Mouse (Mus musculus) erythroblast, adult 5-6 weeks (primary cell): Measurements from ENCODE around the gene Tenm4. TPM values are rescaled to one million over a fixed set of nuclear protein-coding genes. Genes with fewer than 3 reads are reported as not detected.

Experiments
- ATAC-seq: replicated peaks from 2 replicates; pipeline ENCODE4 v1.8.0; 2016; ENCODE audit warnings: moderate number of reproducible peaks, mild to moderate bottlenecking, moderate TSS enrichment, inconsistent platforms; ENCODE audit not compliant: poor library complexity, low FRiP score, severe bottlenecking
- total RNA-seq, 2 experiments: library from RNA; stranded (forward) in 1 of 2; stranded (reverse) in 1 of 2; fragments of 150-400 nt in 1 of 2; fragments of 200-764, 138-1000 nt in 1 of 2; gene quantifications; 2 replicates each; pipeline versions ENCODE4 v1.2.3 to v1.2.4; 2015 to 2017; ENCODE audit warnings: low replicate concordance in 2 of 2

Tenm4 gene
- total RNA-seq, 2 experiments from 2014 or later = 0.19 to 0.85 TPM

DNA sequence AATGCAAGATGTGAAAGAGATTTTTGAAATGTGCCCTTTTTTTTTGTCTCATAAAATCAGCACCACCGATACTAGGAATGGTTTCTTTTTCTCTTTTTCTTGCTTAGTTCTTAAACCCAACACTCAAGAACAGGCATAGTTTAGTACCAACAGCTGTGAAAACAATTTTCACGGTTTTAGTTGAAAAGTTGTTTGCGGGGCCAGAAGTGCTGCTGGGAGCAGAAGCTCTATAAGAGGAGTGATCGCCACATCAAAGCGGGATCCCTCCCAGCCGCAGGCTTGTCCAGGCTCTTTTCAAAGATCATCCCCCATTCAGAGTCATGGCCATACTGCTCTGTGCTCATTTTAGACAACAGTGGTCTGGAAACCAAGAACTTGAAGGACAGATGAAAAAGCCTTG is 137.1 kb downstream of the Tenm4 start:
- no peak for ATAC-seq

DNA sequence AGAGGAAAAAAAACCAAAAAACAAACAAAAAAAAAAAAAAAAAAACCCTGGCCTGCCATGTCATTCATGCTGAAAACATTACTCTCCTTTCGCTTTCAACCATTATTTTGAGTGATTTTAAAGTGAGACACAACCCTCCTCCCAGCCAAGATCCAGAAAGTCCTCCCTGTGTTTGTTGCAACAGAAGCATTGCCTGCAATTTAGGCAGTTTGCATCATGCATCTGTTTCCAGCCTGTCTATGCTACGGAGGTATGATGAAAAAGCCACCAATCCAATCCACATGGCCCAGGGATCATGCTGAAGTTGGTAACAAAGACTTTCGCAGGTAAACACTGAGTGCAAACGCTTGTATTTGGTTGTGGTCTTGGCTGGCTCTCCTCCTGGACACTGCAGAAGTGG is 158.3 kb downstream of the Tenm4 start:
- no peak for ATAC-seq

DNA sequence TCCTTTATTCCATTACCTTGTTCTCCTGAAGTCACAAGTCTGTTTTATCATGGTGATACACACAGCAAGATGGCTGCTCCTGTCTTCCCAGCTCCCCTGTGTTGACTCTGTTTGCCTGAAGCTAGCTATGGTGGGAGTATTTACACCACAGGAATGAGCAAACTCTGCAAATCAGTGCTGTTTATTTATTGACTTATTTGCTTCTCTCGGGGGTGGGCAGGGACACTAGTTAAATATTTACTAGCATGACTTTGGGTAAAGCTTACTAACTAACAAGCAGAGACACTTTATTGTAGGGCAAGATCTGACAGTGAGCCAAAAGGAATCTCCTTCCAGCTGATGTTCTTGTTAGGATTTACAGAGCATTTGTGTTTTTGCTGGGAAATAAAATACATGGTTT is 160.1 kb downstream of the Tenm4 start:
- no peak for ATAC-seq

DNA sequence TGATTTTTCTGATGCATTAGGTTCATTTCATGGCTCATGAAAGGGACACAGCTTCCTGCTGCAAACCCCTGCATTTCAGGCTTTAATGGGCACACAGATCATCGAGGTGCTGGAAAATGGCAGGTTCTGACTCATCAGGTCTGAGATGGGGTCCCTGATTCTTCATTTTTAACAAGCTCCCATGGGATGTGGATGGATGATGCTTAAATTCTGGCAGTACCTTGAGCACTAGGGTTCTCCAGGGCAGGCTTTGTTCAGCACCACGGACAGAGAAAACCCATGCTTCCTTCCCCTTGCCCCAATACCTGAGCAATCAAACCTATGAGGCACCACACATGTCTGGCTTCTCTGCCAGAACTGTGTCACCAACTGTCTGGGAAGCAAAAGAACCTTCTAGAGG is 163.3 kb downstream of the Tenm4 start:
- no peak for ATAC-seq

GRCm38 (mm10) chr7:96336376-96336775 is 165.3 kb downstream of the Tenm4 start:
- ATAC-seq = no peak

DNA sequence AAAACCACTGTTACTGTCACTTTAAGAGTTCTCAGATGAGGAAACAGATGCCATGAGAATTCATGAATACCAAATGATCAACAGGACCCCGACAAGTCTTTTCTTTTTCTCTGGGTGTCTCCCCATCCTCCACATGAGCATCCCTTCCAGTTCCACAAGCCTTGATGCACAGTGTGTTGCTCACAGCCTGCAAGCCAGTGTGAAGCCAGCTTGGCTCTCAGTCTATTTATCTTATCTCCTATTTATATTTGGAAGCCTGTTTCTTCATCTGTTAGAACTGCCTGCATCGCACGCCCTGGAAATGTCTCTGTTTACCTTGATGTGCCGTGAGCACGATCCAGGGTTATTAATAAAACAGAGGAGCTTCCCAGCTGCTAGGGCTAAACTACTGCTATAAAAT is 169.8 kb downstream of the Tenm4 start:
- ATAC-seq = no peak

DNA sequence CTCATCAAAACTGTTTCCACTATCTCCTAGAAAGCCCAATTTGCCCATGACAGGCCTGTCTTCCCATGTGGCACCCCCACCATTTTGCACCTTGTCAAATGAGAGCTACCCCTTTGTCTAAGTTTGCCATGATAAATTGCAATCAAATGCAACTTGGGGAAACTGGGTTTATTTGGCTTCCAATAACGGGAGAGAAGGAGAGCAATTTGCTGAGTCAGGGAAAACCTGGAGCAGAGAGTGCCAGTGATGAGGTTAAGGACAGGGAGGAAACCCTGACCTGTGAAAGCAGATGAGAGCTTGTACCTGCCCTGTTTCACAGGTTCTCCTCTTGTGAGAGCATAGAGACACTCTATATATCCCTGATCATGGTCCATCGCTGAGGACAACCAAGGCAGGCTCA is 170.4 kb downstream of the Tenm4 start:
- no peak for ATAC-seq

- no peak for ATAC-seq
Observed at GRCm38 (mm10) chr7:96342996-96343395, 171.9 kb downstream of the Tenm4 start.

- no peak for ATAC-seq
Observed at GRCm38 (mm10) chr7:96343667-96344066, 172.6 kb downstream of the Tenm4 start.

DNA sequence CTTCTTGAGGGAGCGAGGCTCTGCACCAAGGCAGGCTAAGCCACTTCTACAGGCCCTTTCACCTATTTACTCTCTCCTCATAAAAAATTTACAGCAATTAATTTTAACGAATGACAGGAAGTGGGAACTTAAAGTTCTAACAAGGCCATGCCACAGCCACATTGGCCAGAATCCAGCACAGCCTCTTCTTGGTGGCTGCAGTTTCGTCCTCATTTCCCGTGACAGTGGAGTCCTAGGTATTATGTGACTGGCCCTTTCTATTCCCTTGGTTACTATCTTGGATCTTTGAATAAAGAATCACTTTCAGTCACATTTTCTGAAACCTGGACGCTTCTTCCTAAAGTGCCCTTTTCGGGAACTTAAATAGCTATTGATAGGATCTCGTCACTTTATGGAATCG is 181.6 kb downstream of the Tenm4 start:
- ATAC-seq = no peak

- no peak for ATAC-seq
Observed at GRCm38 (mm10) chr7:96356285-96356811, 185.3 kb downstream of the Tenm4 start.

DNA sequence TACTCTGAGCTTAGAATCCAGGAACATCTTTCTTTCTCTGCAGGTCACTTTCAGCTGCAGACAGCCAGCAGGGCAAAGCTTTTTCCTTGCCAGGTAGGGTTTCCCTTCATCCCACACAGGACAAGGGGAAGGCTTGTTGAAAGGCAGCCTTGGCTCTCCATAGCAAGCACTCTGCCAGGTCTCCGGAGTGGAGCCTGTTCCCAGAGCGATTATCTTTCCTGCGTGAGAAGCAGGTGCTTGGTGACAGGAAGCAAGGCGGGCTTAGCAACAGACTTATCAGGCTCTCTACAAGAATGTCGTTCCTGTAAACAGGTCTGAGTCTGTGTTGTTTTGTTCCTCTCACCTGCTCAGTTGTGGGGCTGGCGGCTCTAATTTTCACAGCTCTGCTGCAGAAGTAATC is 186.5 kb downstream of the Tenm4 start:
- ATAC-seq = no peak

DNA sequence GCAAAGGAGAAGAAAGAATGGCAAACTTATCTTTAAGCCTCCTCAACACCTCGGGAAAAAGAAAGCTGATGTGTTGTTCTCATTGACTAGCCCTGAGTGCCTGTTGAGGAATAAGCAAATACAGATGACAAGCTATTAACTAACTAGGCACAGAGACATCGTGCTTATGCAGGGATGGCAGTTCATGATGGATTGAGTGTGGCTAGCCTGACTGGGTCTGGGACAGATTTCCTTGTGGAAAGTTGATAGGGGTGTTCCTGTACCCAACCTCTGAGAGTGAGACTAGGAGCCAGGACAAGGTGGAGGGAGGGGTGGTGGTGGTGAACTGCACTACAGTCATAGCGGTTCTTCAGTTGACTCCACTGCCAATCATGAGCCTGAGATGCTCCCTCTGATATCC is 192.3 kb downstream of the Tenm4 start:
- no peak for ATAC-seq

GRCm38 (mm10) chr7:96369947-96370346 is 198.9 kb downstream of the Tenm4 start:
- no peak for ATAC-seq

- ATAC-seq = no peak
Observed at GRCm38 (mm10) chr7:96374004-96374663, 203.1 kb downstream of the Tenm4 start.

GRCm38 (mm10) chr7:96375507-96375906 is 204.5 kb downstream of the Tenm4 start:
- no peak for ATAC-seq

DNA sequence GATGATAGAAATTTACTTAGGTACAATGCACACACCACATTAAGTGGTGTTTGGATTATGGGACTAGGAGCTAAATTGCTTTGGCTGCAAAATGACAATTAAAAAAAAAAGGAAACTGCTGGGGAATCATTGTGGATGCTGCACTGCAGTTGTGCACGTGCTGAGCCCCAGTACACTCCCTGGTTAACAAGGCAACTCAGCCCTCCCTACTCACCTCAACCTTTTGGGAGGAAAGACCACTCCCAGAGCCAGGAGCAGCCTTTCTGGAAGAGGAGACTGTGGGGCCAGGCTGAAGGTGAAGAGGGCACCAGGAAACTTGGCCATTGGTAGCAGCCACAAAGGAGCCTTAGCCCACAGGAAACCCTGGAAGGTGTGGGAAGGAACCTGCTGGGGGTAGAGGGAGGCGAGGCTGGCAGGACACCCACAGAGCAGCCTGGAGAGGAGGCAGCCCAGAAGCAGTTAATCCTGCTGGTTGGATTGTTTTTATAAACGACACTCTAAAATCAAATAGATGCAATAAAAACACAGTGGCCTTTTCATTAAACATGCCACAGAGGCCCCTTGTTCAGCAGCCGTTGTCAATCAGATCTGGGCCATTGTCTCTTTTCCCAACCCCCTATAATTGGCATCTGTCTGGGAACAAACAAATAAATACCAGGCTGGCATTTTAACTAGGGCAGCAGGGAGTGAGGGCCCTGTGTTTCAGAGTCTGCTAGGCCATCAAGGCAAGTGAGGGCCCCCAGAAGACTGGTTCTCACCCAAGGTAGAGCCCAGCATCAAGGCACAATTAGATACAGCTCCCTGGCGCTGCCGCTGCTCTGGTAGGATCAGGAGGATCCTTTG is 212.9 kb downstream of the Tenm4 start:
- no peak for ATAC-seq

- no peak for ATAC-seq
Observed at GRCm38 (mm10) chr7:96384726-96385500, 213.9 kb downstream of the Tenm4 start.

- no peak for ATAC-seq
Observed at GRCm38 (mm10) chr7:96385850-96386249, 214.8 kb downstream of the Tenm4 start.

- ATAC-seq = no peak
Observed at GRCm38 (mm10) chr7:96390034-96390670, 219.1 kb downstream of the Tenm4 start.
